Mouse (Mus musculus): ENCODE measurements around the gene Zfp292.

GRCm38 (mm10) chr4:34882291-34882769 is 430 bp downstream of the Zfp292 start:
- TF ChIP-seq NELFE (IDR thresholded peaks at IDR 0.05; ENCODE audit: low read depth, low read length) = no peak
- TF ChIP-seq ZKSCAN1 (IDR thresholded peaks at IDR 0.05; ENCODE audit: borderline replicate concordance, low read depth, low read length) = no peak
- no peak for TF ChIP-seq ELF1 (IDR thresholded peaks at IDR 0.05; ENCODE audit: low read depth, low read length)
- TF ChIP-seq CTCF (conservative IDR thresholded peaks at IDR 0.05 in 1 of 2, IDR thresholded peaks at IDR 0.05 in 1 of 2; ENCODE audit: low read depth in 2 of 2, low read length in 2 of 2) = no peak
- no peak for TF ChIP-seq TCF12 (IDR thresholded peaks at IDR 0.05; ENCODE audit: low read depth, low read length)
- TF ChIP-seq CHD2 (IDR thresholded peaks at IDR 0.05; ENCODE audit: low read length) = no peak; the same call in 1 of the 2 replicates
- TF ChIP-seq ZC3H11A (IDR thresholded peaks at IDR 0.05; ENCODE audit: low read depth, low read length) = no peak
- no peak for TF ChIP-seq POLR2A (IDR thresholded peaks at IDR 0.05; ENCODE audit: low read depth, low read length)
- no peak for TF ChIP-seq MAX (IDR thresholded peaks at IDR 0.05; ENCODE audit: low read length)
- no peak; the same call in 1 of the 2 replicates for TF ChIP-seq SIN3A (IDR thresholded peaks at IDR 0.05; ENCODE audit: low read length)
- no peak for TF ChIP-seq CHD1 (IDR thresholded peaks at IDR 0.05; ENCODE audit: low read depth, low read length)
- no peak for TF ChIP-seq SMC3 (IDR thresholded peaks at IDR 0.05; ENCODE audit: low read depth, low read length)
